Mouse (Mus musculus) cerebellum, adult (tissue): ENCODE results near the gene Zmynd11.
"Not testable (repeated sequence)": the region's sequence is repeated elsewhere in the genome, so short reads cannot be mapped to it uniquely, and the experiment has no call there.

ENCODE experiments used
- ATAC-seq: cut with Nextera tagmentation; 2 replicates; pipeline ENCODE4 v1.9.2; 2017; ENCODE audit warnings: mild to moderate bottlenecking, moderate library complexity, mixed read lengths; ENCODE audit not compliant: insufficient number of reproducible peaks, low FRiP score, low TSS enrichment

Zmynd11 gene

GRCm38 (mm10) chr13:9764646-9765536 lies at the start of gene Zmynd11:
Gene Zmynd11 (minus strand): TSS chr13:9765330.
- peak; percentile 80 for ATAC-seq

DNA sequence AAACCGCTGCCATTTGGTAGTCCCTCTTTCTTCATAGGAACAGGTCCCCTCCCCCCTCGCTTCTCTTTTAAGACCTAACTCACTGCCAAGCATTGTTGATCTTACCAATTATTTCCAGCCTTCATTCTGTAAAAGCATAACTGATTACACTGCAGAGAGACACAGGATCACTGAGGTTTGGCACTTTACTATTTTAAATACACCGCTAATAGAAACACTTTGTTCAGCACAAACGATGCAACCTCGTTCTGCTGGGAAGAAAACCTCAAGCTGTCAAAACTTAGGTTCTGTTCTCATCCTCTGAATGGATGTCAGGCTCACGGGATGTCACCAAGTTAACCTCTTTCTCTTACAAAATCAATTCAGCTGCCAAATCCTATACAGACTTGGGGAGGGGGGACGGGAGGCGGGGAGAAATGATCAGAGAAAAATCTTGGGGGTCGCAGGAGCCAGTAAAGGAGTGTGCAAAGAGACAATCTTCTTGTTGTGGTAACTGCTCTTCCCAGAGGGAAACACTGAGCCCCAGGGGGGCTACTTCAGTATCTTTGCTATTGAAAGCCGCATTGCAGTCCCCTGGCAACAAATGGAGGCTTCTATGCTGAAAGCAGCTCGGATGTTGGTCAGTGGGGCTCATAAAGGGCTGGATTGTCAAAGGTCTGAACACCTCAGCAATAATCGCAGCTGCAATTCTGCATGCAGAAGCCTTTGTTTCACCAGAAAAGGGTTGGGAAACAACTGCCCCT lies 30.9 kb upstream of the Zmynd11 start:
- no peak for ATAC-seq

GRCm38 (mm10) chr13:9786050-9786449 lies 20.9 kb upstream of the Zmynd11 start:
- no peak for ATAC-seq

GRCm38 (mm10) chr13:9783717-9784116 lies 18.6 kb upstream of the Zmynd11 start:
- no peak for ATAC-seq

DNA sequence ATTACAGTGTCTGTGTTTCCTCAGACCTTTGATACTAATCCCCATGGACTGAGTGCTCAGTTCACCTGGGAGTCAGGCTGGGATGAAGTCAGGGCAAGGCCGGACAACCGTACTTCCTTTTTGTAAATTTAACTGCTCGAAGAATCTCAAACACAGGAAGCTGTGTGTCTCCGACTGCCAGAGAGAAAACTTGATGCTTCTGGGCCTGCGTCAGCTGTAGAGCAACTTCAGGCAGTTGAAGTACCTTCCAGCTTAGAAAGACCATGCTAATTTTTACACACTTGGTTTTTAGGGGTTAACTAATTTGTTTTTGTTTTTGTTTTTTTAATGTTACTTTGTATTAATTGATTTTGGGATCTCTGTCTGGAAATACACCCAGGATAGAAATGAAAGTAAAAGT lies 10.8 kb upstream of the Zmynd11 start:
- ATAC-seq = no peak

GRCm38 (mm10) chr13:9774077-9774476 lies 8.9 kb upstream of the Zmynd11 start:
- ATAC-seq = no peak

DNA sequence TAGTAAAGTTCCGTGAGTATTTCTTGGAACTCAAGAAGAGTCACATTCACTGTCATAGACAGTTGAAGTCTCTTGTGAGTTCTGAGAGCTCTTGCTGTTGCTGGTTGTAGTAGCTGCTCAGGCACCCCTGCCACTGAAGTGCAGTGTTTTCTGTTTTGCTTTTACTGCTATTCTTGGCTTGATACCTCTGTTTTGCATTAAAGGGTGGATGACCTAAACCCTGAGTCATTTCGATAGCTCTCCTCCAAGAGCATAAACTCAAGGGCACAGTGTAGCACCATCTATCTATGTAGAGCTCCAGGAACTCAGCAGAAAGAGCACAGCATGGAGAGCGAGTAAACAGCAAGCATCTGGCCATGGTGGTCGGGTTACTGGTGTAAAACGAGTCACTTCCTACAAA lies 2.1 kb upstream of the Zmynd11 start:
- ATAC-seq = no peak

- ATAC-seq = no peak
These were observed 1.4 kb upstream of the Zmynd11 start for GRCm38 (mm10) chr13:9766497-9766896.

GRCm38 (mm10) chr13:9765537-9765851 lies 364 bp upstream of the Zmynd11 start:
- no peak for ATAC-seq

DNA sequence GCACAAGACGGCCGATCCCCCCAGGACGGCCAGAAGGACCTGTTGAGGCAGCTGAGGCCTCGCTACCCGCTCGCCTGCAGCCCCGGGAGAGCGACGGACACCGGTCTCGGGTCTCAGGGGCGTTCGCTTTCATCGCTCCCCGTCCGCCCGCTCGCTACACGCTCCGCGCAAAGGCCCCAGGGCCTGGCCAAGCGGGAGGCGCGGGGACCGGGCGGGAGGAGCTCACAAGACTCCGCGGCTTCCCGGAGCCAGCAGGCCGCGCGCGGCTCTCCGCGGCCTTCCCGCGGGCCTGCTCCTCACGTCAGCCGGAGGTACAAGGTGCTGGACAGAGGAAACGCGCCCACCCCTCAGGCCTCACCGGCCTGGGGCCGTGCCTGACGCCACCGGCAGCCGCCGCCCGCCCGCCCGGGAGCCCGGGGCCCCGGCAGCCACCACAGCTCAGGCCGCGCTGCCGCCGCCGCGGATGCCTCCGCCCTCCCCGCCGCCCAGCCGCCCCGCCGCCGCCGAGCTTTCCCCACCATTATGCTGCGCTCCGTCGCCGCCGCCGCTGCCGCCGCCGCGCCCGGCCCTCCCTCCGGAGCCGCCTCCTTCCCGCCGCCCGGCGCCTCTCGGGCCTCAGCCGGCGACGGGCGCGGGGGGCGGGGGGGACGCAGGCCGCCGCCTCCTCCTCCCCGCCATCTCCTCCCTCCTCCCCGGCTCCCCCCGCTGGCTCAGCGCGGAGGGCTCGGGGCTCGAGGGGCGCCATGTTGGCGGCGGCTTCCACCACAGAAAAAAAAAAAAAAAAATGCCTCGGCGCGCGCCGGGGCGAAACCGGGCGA lies 1.1 kb downstream of the Zmynd11 start:
- peak; percentile 60 for ATAC-seq

- ATAC-seq = peak; percentile 4; the same call in 1 of the 2 replicates
These were observed 1.9 kb downstream of the Zmynd11 start for GRCm38 (mm10) chr13:9763100-9763827.

- ATAC-seq = no peak
These were observed 5.1 kb downstream of the Zmynd11 start for GRCm38 (mm10) chr13:9760057-9760456.

GRCm38 (mm10) chr13:9757842-9758491 lies 7.2 kb downstream of the Zmynd11 start:
- no peak for ATAC-seq

DNA sequence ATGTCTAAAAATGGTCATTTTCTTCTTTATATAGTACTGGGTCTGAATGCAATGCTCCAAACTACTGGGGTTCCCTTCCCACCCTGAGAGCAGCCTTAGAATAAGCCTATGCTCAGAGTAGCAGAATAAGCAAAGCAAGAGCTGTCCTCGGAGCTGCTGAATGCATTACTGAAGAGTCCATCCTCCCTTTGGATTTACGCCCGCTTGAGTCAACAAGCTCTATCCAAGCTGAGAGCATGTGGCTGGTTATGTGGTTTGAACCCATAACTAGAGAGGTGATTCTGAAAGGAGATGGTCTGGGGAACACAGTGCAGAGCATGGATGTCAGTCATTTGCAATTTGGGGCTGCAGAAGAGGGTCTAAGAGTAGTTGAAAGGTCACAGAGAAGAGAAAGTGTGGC lies 11.4 kb downstream of the Zmynd11 start:
- no peak for ATAC-seq

GRCm38 (mm10) chr13:9750320-9750719 lies 14.8 kb downstream of the Zmynd11 start:
- peak; percentile 74; the same call in 1 of the 2 replicates for ATAC-seq

DNA sequence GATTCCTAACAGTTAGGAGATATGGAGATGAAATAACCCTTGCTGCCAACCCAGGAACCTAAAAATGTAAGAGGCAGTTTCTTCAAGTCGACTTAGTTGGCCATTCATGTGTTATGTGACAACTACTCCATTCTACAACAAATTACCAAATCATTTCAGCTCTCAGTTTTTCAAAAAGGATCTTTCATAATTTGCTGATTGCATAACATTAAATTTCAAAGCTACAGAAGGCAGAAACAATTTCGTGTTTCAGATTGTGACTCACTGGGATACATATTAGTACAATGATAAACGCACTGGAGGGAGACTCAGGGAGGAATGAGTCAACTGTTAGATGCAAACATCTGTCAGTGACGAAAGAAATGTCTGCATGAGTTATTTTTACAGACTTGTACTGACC lies 15.3 kb downstream of the Zmynd11 start:
- no peak for ATAC-seq

GRCm38 (mm10) chr13:9738190-9738589 lies 26.9 kb downstream of the Zmynd11 start:
- ATAC-seq = 0 out of 2 replicates have a peak, but pooled peaks have one; percentile 15

DNA sequence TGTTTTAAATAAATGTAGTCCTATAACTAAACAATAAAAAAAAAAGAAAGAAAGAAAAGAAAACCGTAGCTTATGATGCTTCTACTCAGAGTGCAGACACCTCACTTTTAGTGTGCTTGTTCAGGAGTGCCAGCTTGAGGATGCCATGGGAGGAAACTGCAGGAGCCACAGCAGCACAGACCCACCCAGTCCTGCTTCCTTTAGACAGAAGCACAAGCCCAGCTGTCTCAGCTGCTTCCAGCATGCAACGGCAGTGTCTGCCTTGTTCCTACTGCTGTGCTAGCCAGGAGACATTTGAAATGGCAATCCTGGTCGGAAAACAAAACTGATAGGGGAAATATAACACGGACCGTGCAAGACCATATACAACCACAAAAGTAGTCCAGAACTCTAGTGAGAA lies 28.1 kb downstream of the Zmynd11 start:
- ATAC-seq = no peak

GRCm38 (mm10) chr13:9732262-9732661 lies 32.9 kb downstream of the Zmynd11 start:
- ATAC-seq = not testable (repeated sequence)

DNA sequence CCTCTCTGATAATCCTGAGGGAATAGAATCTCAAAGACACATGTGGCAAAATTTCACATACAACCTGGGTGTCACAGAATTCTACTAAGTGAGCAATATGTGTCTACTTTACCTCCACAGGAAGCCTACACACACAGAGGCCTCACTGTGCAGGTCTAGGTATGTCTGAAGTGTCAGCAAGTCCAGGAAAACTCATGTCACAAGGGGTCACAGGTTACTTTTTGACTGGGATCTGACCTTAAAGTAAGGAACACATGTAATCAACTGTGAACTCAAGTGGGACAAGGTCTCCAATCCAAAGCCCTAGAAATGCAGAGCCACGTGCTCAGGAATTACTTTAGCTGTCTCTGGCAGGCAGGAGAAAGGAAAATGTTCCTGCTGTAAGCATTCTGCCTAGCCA lies 36.1 kb downstream of the Zmynd11 start:
- ATAC-seq = no peak
